Mouse (Mus musculus) cerebellum, postnatal 4 days (tissue): ENCODE measurements at regions not wholly inside any gene's neighbourhood (a gene's known extent, or its start where the extent isn't known, plus 50 kb on each side); places are given as distances from the start of the nearest gene placed in this dataset.
A peak's percentile ranks its signal among the peaks of the same experiment; 100 is the strongest.

Source experiments
- DNase-seq, 2 experiments: peaks; one replicate each; pipeline ENCODE4 v3.0.0; 2022; ENCODE audit warnings: low spot score in 2 of 2, mixed read lengths in 1 of 2

DNA sequence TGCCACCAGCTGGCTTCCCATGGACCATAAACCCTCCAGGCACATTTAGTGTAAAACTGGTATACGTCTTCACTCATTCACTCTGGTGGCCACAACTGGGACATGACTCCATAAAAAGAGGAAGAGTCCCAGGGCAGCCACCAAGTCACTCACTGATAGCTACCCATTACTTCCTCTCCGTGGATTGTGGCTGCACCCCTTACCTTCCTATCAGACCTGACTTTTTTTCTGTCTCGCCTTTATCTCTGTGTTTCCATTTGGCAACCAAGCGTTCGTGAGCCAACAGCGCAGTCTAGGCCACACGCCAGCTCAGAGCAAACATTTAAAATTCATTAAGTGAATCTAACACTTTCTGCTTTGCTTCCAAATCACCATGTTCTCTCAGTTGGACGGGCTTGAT lies 53.9 kb upstream of the Slc44a1 start:
- DNase-seq: no peak

DNA sequence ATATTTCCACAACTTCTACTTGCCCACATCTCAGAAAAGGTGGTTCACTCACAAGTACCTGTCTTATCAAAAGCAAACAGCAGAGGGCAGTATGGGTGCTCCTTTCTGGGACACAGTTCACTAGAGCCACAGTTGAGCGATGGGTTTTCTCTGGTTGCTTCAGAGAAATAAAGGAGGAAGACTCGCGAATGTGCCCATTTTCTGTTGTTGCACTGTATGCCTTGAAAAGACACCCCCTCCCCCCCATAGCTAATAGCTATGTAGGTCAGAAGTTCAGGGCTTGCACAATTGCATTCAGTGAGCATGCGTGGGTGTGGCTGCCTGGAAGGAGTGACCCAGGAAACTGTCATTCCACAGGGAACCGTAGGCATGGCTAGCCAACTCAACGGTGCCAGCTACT lies 55.5 kb upstream of the Slc44a1 start:
- peak; percentile 42 to 83 for DNase-seq

DNA sequence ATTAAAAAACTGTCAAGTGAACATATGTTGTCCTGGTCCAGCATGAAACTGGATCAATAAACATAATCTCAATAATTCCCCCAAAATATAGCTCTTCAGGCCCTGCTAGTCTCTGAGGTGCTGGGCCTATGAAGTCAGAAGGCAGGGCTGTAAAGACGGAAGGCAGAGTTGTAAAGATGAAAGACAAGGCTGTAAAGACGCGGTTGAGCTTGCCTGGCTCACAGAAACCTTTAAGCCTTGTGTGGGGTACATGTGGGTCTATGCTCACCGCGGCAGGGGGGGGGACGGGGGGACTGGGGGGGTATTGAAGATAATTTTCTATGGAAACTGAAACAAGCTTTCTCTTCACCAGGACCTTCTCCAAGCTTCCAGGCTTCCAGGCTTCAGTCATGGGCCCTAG lies 56.1 kb upstream of the Slc44a1 start:
- DNase-seq: no peak

DNA sequence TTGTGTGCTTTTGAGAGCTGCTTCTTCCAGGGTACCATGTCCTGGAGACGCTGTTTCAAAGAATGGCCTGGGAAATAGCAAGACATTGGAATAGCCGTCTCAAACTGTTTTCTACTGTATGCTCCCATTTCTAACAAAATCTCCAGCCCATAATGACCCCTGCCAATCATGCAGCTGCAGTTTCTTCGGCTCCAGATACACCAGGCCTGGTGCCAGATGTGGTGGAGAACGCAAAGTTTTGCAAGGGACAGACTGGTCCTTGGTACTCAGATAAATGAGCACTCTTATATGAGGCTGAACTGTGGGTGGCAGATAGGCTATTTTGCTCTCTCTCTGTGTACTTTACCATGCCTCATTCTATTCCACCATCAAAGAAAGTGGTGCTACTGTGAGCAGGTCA lies 58.2 kb upstream of the Slc44a1 start:
- DNase-seq: no peak

DNA sequence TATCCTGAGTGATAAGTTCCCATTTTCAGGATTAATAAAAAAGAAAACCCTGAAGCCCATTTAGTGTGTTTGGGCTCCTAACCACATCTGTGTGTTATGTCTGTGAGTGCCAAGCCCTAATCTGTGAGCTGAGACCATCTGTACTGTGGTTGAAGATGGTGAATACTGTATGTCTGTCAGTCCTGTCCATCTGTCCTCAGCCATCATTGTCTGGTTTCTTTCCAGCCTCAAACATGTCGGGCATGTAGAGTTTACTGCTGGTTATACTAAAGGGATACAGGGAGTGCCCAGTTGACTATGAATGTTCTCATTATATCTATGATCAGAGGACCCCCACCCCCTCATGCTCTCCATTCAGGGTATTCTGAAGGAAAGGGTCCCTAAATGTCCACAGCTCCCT lies 60.4 kb upstream of the Slc44a1 start:
- DNase-seq: no peak

DNA sequence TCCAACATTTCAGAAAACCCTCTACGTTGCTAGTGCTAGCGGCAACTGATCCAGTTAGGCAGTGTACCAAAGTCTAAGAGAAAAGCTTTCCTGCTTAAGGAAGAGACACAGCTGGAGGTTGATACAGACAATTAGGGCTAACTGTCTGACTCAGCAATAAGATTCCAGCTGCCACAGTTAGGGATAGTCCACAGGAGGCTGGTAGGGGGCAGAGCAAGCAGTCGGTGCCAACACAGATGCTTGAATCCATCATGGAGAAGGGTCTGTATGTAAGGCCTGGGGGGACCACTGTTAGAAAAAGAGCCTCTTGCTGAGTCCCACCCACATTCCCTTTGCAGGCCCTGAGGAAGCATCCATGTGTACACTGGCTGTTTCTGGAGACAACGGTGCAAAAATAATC lies 63.2 kb upstream of the Slc44a1 start:
- DNase-seq: no peak

DNA sequence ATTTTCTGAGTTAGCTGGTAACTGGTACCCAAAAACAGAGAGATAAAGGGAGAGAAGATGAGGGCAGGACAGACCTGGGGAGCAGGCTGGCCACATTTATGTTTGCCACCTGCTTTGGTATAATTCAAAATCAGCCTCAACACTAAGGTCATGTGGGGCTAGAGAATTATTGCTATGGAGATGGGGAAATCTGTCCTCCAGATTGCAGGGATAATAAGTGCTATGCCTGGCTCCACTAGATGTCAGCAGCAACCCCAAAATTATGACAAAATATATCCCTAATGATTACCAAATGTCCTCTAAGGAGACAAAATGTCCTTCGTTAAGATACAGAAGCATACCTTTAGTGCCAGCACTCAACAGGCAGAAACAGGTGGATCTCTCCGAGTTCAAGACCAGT lies 83.8 kb upstream of the Slc44a1 start:
- DNase-seq: no peak

DNA sequence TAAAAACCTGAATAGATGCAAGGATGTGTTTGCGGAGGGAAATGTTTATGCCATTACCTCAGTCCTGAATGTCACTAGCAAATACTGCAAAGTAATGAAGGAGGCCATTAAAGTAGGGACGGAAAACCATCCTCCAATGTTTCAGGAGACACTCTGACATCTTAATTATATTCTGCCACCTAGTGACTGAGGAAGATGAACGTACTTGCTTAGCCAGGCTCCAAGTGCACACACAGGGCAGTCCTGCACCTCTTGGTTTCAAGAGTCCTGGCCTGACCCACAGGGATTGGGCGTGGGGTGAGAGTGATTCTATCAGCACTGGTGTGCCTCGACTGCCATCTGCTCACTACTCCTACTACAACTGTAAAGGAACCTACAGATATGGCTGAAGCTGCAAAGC lies 85.3 kb upstream of the Slc44a1 start:
- DNase-seq: no peak

DNA sequence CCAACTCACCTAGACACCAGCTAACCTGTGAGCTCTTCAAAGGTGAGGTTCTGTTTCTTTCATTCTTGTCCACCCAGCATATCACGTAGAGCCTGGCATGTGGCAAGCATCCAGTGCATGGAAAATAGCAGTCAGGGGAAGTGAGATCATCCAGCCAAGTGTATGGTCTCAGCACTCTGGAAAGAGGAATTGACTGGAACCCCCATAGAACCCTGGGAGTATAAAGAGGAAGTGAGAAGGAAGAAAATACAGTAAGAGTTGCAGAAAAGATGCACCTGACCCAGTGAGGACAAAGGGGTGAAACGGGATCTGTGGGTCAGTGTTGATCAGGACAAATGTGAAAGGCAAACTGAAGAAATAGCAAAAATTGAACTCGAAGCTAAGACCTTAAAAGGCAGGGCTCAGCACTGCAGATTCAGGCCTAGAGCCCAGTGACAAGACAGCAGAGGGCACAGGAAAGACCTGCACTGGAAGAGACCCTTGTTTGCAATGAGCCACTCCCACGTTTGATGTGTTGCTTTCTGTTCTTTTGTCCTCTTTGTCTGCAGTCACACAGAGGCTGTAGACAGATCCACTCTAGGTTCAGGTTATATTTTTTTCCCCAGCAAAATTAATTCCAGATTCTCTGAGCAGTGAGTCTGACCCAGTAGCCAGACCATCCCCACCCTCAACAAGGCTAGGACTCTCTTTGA lies 86.7 kb upstream of the Slc44a1 start:
- no peak for DNase-seq

DNA sequence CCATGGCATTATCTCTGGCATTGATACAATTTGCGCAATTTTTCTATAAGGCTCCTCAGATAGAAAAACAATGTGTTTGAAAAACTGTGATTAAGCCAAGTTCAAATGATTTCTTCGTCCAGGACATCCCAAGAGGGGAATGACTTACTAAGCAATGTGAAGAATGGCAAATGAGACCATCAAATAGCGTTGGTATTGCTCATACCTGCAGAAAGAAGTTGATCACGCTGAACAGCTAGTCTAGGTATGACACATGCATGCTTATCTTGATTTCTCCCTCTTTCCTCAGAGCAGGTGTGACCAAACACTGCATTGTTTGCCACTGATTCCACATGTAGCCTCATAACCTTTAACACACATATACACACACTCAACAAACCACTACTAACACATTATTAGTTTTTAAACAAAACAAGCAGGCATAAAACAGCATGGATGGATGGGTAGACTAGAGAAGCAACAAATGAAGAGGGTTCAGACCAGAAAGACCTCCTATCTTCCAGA lies 89.1 kb upstream of the Slc44a1 start:
- no peak for DNase-seq

DNA sequence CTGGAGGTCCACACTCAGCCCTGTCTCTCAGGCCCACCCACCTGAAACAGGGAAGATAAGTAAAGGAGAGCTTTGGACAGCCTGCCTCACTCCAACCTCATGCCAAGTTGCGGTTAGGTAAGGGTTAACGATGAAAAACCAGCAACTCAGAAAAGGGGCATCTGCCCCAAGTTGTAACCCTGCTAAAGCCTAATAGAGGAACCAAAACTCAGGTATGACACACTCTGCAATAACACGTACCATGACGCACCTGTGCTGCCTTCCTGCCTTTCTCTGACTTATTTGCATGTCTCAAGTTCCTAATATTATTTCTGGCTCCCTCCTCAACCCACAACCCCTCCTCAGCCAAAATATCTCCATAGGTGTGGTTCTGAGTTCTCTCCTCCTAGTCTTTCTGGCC lies 94.9 kb upstream of the Slc44a1 start:
- DNase-seq: no peak

DNA sequence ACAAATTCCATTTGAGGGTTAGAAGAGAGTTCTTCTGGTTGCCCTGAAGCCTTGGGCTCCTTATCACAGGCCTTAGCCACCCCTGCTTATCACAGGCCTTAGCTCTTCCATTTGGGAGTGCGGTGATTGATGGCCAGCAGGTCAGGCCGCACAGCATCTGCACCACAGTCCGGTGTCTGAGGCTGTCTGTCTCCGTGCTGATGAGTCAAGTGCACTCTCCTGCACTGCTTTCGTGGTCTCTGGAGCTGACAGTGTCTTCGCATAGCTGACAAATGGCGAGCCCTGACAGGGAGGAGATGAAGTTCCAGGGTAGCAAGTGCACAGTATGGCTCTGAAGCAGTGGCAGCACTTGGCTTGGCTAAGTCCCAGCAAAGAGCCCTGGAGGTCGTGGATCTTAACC lies 95.7 kb upstream of the Slc44a1 start:
- DNase-seq: no peak

DNA sequence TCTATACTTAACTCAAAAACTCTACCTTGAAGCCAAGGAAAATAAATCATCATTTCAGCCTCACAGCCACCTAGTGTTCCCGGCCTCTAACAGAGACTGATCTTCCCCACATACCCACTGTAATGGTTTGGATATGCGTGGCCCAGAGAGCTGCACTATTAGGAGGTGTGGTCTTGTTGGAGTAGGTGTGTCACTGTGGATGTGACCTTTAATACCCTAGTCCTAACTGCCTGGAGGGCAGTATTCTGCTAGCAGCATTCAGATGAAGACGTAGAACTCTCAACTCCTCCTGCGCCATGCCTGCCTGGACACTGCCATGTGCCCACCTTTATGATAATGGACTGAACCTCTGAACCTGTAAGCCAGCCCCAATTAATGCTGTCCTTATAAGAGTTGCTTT lies 99.0 kb upstream of the Slc44a1 start:
- DNase-seq: no peak

DNA sequence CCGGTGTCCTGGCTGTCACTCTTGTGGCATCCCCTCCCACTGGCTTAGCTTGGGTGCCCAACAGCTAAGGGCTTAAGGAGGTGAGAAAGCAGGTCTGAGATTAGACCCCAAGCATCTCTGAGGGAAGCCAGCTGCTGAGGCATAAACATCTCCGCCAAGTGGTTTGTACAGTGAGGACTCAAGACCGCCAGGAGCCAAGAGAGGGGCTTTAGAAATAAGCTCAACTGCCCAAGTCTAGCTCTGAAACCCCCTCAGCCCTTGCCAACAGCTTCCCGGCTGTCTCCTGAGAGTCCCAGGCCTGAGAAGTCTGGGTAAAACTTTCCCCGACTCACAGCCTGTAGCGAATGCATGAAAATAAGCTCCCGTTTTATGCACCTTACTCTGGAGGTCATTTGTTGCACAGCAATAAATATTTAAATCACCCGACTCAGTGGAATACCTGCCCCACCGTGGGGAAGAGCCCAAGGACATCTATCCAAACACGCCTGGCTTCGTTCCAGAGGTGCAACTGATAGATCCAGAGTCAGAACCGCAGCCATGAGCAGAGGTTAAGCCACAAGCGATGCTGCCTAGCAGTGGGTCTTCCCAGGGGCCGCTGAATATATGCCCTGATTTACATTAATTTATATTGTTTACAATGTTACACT lies 100.1 kb upstream of the Slc44a1 start:
- DNase-seq: no peak

DNA sequence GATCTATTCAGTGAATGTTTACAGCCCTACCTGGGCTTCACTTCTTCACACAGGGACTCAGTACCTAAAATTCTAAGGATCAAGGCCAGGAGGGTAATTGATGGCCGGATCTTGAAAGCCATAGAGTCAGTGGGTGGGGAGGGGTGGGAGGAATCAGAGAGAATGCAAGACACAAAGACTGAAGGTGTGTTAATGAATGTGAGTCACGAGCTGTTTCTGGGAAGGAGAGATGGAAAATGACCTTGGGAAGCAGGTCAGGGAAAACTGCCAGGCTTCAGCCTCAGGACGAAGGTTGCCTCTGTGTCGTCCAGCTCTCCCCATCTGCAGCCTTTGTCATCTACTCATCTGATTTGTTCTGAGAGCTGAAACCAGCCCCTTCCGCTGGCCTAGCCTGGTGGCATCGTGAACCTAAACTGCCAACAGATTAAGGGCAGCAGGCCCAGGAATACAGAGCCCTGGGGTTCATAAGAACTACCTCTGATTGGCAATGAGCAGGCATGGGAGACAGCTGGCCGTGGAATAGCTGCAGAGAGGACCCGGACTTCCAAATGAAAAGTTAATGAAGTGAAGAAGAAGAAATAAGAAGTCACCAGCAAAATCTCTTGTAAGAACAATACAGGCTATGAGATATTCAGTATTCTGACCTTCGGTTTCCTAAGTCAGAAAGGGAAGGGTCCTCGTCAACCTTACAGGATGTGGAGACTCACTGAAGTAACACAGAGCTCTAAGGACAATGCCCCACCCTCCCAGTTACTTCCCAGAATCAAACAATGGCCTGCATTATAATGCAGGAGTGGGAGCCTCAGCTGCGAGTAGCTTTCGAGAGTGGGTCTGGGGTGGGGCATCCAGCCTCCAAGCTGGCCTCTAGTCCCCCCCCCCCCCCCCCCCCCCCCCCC lies 100.8 kb upstream of the Slc44a1 start:
- no peak for DNase-seq

DNA sequence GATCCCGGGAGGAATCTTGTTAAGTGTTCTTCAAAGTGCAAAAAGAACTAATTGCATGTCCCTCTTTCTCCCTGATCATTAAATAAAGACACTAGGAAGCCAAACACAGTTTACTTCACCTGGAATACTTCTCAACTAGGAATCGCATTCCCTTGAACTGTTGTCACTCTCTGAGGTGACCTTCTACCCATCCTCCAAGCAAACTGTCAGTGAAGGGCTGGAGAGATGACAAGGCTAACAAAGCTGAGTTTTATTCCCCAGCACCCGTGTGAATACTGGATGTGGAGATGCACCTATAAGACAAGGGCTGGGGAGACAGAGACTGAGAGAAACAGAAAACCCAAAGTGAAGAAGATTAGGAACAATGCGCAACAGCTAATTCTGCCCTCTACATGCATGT lies 101.7 kb upstream of the Slc44a1 start:
- no peak for DNase-seq

DNA sequence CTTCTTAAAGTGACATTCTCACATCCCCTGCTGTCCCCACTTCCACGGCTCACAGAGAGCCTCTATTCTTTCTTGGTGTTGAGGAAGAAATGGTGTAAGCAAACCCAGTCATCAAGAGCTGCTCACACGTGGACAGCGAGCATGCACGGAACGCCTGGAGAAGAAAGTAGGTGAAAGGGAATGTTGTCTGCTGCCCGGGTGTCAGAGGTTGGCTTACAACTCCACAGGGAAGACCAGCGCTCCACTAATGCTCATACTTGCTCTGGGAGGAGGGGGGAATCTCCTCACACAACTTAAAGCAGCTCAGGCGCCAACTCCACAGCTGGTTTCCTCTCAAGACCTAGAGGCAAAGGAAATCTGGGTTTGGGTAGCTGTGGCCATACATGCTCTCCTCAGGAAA lies 102.4 kb upstream of the Slc44a1 start:
- no peak for DNase-seq

DNA sequence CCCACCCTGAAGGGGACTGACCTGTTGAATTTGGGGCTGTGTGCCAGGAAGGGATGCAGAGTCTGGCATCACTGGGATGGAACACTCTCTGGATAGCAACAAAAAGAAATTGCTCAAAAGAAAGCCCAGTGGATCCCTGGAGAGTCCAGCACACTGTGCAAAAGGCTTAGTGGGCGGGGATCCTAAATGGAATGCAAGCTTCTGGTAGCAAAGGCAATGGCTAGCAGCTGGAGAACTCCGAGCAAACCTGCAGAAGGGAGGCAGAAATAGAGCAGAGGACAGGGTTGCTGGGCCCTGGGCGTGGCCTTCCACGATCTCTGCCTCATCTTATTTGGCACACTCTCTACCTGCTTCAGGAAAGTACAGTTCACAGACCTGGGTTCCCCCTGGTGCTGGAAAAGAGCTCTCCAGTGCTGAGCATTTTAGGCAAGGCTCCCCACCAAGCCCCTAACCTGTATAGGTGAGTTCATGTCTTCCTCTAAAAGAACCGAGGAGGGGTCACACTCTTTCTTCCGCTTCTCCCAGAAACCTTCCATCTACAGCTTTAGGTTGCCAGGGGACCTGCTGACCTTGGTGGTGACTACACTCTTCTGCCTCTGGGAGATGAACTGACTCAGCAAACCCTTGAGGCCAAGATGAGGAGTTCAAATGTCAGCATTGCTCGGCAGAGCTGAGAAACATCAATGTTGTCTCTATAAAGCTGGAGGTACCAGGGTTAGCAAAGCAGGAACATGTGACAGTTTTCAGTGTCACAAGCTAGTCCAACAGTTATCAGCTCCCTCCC lies 112.6 kb upstream of the Slc44a1 start:
- no peak for DNase-seq

DNA sequence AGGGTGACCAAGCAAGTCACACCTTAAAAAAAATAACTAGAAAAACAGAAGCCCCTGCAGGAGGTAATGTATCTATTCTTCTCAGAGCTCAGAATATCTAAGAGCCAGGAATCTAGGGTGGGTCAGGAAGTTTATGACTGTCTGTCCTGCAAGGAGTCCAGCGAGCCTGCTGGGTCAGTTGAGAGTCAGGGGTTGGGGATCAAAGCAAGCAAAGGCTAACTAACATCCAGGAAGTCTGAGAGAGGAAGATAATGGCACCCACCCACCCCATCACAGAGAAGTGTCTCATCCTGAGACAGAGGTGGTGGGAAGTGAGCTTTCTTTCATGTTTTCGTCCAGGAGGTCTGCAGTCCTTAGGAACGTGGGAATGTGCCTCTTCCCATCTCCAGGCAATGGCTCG lies 116.4 kb upstream of the Slc44a1 start:
- no peak for DNase-seq

DNA sequence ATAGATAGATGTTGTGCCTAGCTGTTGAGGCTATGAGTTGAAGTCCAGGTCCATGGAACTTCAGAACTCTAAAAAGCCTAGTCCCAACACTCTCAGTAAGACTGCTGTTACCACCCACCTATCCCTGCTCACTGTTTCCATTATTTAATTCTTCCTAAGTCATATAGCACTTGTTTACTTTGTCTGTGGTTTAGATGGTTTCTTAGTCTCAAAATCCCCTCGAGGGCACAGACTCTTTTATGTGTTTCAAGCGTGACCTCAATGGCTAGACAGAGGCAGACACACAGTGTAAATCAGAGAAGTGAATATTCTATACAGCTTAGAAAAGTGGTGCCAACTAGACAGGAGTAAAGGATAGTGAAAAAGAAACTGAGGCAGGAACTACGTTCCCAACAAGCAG lies 117.0 kb upstream of the Slc44a1 start:
- DNase-seq: no peak

DNA sequence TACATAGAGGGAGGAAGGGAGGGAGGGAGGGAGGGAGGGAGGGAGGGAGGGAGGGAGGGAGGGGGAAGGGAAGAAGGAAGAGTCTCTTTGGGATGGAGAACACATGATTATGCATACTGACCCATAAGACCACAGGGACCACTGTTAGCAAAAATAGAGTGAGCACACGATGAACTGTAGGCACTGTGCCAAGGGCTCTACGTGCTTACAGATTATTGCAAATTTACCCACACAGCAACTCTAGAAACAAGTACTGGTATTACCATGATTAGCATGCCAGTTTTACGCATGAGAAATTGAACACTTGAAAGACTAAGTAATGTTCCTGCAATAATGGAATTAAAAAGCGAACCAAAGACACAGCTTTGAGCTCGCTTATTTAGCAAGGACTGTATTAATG lies 117.7 kb upstream of the Slc44a1 start:
- no peak for DNase-seq
